Mouse (Mus musculus): Measurements from ENCODE around the gene Uhrf1bp1l. TPM values are rescaled to one million over a fixed set of nuclear protein-coding genes. Genes with fewer than 3 reads are reported as not detected.

Uhrf1bp1l gene
- total RNA-seq, 2 experiments from 2014 or later = 69.0 to 71.5 TPM

DNA sequence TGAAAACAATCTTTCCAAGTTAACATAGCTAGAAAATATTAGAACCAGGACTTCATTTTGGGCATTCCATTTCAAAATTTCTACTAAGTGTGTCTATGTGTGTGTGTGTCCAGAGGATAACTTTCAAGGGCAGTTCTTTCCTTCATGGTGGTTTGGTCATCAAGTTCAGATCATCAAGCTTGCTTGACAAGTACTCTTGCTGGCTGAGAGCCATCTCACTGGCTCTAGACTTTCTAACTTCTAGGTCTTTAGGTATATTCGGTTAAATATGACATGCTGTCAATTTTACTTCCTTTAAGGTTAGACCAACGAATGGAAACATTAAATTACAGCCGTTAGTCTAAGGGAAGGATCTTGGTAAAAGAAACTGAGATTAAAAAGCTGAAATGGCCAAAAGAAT, 450 bp upstream of the Uhrf1bp1l start:
- DNase-seq (ENCODE audit: low spot score in 2 of 2) = no peak

- no peak for DNase-seq (ENCODE audit: low spot score in 2 of 2)
These were observed 852 bp downstream of the Uhrf1bp1l start for GRCm38 (mm10) chr10:89745666-89746020.

GRCm38 (mm10) chr10:89746581-89746980, 1.8 kb downstream of the Uhrf1bp1l start:
- no peak for DNase-seq (ENCODE audit: low spot score in 2 of 2)

DNA sequence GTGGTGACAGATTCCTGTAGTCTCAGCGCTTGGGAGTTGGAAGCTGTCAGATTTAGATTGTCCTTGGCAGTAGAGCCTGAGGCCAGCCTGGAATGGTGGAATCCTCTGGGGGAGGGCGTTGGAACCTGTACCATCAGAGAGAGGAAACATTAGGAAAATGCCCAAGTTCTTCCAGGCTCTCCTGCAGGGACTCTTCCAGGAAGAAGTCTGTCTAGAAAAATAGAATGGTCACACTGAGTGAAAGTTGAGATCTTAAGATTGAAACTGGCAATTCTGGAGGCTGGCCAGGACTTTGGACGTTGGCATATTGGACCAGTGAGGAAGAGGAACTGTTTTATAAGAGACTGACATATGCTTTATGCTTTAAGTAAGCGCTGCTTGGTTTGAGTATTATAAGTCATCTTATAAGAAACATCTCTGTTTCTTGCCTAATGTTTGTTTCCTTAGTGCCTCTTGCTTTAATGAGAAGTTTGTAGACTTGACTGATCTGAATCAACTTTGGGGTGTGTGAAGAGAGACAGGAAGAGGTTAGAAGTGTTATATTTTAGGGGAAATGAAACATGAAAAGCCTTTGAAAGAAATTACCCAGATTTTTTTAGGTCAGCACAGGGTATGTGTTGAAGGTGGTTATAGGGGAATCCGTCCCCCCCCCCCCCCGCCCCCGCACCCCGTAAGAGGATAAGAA, 2.6 kb downstream of the Uhrf1bp1l start:
- DNase-seq (ENCODE audit: low spot score in 2 of 2) = no peak

- no peak for DNase-seq (ENCODE audit: low spot score in 2 of 2)
These were observed 3.1 kb downstream of the Uhrf1bp1l start for GRCm38 (mm10) chr10:89747911-89748310.

- DNase-seq (ENCODE audit: low spot score in 2 of 2) = no peak
These were observed 3.8 kb downstream of the Uhrf1bp1l start for GRCm38 (mm10) chr10:89748619-89749018.

- no peak for DNase-seq (ENCODE audit: low spot score in 2 of 2)
These were observed 6.3 kb downstream of the Uhrf1bp1l start for GRCm38 (mm10) chr10:89751069-89751468.

DNA sequence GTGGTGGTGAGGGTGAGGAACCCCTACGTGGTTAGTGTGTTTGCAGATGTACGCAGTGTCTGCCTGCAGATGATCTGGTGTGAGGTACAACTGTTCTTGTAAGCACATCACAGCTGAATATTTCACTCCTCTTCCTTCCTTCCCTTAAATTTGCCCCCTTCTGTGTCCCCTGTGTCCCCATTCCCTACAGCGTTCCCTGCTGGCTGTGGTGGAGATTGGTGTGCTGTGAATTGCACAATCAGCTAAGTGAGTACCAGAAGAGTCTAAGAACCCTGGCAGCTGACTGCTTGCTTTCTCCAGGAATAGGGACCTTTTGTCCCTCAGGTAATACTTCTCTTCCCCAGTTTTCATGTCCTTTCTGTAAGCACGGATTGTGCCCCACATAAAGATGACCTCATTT, 10.4 kb downstream of the Uhrf1bp1l start:
- no peak for DNase-seq (ENCODE audit: low spot score in 2 of 2)

DNA sequence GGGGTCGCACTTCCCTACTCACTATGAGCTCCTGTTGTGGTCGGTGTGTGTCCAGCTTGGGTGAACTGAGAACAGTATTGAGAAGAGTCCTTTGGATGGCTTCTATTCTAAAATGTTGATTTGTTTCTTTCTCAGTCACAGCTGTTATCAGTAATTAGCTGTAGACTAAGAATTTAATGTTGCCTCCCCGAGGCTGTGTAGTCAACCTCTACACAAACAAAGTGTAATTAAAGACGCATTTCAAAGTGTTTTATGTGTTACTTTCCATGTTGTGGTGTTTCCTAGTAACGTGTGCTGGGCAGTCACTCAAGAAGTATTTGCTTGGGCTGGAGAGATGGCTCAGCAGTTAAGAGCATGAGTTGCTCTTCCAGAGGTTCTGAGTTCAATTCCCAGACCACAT, 16.0 kb downstream of the Uhrf1bp1l start:
- DNase-seq (ENCODE audit: low spot score in 2 of 2) = no peak

DNA sequence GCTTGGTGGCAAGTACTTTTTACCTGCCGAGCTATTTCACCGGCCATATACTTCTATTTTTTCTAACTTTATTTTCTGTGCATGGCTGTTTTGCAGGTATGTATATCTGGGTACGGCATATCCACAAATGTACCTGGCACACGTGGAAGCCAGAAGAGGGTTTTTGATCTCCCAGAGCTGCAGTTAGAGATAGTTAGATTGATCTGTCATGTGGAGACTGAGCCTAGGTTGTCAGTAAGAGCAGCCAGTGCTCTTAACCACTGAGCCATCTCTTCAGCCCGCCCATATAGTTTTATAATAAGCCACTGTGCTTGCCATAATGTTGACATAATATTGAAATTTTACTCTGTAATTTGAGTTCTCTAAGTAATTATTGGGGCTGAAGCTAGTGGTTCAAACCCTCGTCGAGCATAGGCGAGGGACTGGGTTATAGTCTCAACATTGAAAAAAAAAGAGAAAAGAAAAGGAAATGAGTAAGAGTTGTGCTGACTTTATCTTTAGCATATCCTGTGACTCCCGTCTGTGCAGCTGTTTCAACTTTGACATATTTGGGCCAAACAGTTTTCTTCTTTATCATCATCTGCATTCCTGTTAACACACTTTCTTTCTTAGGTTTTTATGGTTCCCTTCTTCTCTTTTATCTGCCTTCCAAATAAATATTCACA, 19.8 kb downstream of the Uhrf1bp1l start:
- no peak for DNase-seq (ENCODE audit: low spot score in 2 of 2)

DNA sequence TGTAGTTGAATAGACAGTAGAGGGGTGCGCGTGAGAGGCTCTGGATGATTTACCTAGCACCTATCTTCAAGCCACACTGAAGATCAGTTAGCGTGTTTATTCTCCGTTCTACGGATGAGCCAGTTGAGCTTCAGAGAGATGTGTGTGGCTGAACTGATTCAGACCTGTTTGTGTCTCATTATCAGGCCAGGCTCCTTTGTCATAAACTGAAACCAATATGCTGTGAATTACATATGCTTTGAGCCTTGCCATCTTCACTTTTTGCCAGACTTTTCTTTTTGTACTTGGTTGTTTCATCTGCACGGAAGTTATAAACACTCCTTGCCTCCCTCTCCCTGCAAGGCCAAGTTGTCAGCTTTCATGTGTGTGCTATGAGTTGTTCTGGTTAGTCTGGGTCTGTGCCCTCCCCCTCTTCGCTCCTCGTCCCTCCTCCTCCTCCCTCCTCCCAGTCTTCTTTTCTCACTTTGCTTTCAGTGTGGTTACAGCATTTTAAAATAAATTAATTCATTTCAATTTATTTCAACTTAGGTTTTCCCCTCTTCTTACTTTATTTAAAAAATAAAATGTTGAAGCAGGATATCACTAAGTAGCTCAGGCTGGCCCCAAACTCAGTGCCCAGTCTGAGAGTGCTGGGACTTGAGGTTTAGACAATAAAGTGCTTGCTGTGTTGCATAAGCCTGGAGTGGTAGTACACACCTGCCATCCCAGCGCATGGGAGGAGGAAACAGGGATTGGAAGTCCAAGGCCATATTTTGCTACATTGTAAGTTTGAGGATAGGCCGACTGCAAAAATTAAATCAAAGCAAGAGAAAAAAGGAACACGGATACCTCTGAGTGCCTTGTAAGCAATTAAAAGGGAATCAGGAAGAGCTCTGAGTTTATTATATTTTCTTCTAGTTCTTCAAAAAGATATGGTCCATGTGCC, 21.3 kb downstream of the Uhrf1bp1l start:
- no peak for DNase-seq (ENCODE audit: low spot score in 2 of 2)

DNA sequence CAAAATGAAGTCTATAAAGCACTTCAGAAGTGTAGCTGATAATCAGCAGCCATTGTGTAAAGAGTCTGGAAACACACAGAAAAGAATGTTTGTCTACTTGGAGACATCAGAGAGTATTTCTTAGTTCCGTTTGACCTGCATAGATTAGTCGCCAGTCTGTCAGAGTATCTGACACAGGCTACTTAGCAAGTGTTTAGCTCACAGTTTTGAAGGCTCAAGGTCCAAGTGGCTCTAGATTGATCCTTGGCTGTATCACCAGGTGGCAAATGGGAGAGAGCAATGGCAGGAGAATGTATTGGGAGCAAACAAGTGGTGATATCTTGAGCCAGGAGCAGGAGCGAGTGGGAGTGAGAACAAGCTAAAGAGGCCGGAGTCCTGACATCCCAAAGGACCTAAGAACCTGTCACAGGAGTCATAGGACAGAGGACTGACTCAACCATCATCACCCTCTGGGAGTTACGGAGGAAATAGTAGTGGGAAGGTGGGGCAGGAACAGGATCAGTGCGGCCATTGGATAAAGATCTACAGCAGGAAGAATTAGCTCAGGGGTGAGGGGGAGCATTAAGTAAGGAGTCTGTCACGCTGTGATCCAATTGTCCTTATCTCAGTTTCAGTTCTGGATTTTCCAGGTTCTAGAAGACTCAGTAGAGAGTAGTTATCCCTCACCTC, 23.7 kb downstream of the Uhrf1bp1l start:
- no peak for DNase-seq (ENCODE audit: low spot score in 2 of 2)

- DNase-seq (ENCODE audit: low spot score in 2 of 2) = no peak
These were observed 24.3 kb downstream of the Uhrf1bp1l start for GRCm38 (mm10) chr10:89769096-89769495.

DNA sequence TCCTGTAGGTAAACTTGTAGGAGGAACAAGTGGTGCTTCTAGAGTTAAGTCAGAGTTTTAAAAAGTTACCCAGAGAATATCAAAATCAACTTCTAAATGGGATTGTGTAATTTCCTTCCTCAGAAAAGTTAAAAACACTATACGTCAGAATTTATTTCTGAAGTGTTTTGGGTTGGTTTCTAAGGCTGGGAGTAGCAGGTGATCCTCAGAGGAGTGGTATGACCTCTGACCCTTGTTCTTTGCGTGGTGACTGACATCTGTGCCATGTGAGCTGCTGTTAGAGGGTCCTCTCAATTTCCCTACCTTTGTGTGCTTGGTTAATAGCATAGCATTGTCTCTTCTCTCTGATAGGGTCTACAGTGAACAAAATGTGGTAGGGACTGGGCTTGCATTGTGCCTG, 27.1 kb downstream of the Uhrf1bp1l start:
- DNase-seq (ENCODE audit: low spot score in 2 of 2) = no peak

DNA sequence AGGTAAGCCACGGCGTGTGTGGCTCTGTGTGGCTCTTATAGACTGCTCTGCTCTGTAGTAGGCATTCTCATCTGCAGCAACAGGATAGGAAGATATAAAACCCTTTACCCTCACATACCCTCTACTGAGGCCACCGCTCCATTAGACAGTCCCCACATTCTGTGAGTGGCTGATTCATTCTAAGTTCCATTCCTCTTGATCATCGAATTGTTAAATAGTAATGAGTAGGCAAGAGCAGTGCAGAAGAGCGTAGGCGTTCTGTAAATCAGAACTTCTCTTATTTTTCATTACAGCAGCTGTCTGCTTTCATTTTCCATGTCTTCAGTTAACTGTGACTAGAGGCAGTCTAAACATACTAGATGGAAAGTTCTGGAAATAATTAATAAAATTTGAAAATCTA, 31.2 kb downstream of the Uhrf1bp1l start:
- no peak for DNase-seq (ENCODE audit: low spot score in 2 of 2)

- no peak for DNase-seq (ENCODE audit: low spot score in 2 of 2)
These were observed 47.1 kb downstream of the Uhrf1bp1l start for GRCm38 (mm10) chr10:89791870-89792269.

DNA sequence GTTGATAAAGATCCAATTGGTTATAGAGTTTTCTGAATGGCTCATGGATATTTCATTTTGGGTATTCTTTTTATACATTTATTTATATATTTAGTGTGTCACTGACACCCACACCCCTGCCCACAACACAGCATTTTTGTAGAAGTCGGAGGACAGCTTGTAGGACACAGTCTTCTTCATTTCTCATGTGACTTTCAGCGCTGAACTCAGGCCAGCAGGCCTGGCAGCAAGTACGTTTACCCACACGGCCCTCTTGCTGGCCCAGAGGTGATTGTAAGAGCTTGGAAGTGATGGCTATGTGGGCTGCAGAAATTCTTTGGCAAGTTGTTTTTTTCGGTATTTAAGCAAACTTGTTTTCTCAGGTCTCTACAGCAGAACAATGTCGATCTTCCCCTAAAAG, 49.3 kb downstream of the Uhrf1bp1l start:
- DNase-seq (ENCODE audit: low spot score in 2 of 2) = no peak

DNA sequence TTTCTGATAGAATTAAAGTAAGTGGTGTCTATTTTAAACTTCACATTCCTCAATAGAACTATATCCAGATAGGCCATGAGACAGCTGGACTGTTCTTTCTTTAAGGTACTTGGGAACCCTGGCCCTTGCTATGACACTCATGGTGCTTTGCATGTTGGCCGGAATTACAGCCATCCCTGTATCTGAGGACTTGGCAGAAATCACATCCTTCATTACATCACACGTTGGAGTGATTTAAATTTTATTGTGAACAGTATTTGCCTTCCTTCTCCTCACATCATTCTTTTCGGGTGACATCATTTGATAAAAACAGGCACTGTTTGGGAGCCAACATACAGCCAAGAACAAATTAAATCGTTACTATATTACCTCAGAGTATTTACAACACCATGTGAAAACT, 74.4 kb downstream of the Uhrf1bp1l start:
- no peak for DNase-seq (ENCODE audit: low spot score in 2 of 2)

DNA sequence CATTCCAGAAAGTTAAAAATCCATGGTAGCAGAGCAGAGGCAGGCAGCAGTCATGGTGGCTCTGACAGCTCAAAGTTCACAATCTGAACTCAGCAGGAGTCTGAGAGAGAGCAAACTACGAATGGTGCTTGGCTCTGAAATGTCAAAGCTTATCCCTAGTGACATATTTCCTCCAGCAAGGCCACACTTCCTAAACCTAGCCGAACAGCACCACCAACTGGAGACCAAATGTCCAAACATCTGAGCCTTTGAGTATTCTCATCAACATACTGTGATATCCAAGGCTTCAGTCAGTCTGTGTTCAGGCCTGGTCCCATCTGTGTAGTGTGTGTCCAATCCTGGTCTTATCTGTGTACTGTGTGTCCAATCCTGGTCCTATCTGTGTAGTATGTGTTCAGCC, 79.1 kb downstream of the Uhrf1bp1l start:
- DNase-seq (ENCODE audit: low spot score in 2 of 2) = no peak

DNA sequence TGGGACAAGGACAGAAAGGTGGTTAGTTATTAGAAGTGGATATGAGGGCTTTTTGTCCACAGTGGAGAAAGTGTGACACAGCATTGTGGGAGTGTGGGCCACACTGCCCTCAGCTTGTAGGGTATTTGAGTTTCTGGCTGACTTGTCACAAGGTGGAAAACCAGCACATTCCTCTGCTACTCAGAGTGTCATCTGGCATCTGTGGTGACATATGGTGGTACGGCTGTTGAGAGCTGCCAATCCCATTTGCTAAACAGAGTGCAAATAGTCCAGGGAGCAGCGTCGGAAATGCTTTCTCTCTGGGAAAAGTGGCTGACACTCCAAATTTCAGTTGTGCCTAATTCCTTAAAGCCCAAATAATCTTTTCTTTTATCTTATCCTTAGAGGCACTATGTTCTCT, 82.1 kb downstream of the Uhrf1bp1l start:
- no peak for DNase-seq (ENCODE audit: low spot score in 2 of 2)

GRCm38 (mm10) chr10:89832334-89832733, 87.5 kb downstream of the Uhrf1bp1l start:
- no peak for DNase-seq (ENCODE audit: low spot score in 2 of 2)

DNA sequence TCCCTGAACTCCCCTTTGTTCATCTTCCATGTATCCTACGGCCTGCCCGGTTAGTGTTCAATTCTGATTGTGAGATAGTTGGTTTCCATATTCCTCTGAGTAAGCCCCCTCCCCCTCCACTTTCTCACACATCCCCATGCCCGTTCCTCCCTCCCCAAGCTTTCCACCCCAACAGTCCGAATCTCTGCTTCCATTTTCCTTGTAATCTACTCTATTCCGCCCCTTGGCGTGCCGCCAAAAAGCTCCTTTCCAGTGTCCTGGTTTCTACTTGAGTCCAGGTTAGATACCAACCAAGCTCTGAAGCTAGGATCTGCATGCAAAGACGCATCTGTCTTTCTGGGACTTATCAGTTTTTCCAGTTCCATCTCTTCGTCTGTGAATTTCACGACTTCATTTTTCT, 88.4 kb downstream of the Uhrf1bp1l start:
- no peak for DNase-seq (ENCODE audit: low spot score in 2 of 2)

Data from adrenal gland, postnatal 4 days (tissue).